Mouse (Mus musculus) hindbrain, embryonic 16.5 days (tissue): ENCODE results near the gene Mettl9. TPM values are rescaled to one million over a fixed set of nuclear protein-coding genes. Genes with fewer than 3 reads are reported as not detected.

ENCODE experiments used
- ATAC-seq: fragments of 200-750 bp; cut with Nextera tagmentation; 2 replicates; pipeline ENCODE4 v1.8.0; 2017; ENCODE audit warnings: moderate TSS enrichment, moderate library complexity
- H3K27ac ChIP-seq: fragments of 300-500 bp; sonication (generic); 2 replicates; pipeline ENCODE4 v1.5.1; 2014; ENCODE audit warnings: low read depth, mild to moderate bottlenecking, control low read depth, low read length, moderate library complexity
- H3K27me3 ChIP-seq: fragments of 300-500 bp; sonication (generic); replicated peaks from 2 replicates; pipeline ENCODE4 v1.6.1; 2014; ENCODE audit warnings: low read length; ENCODE audit not compliant: control insufficient read depth, insufficient read depth
- H3K36me3 ChIP-seq: fragments of 300-500 bp; sonication (generic); 2 replicates; pipeline ENCODE4 v1.6.1; 2014; ENCODE audit warnings: mild to moderate bottlenecking, low read length, moderate library complexity, mixed read lengths; ENCODE audit not compliant: control insufficient read depth, insufficient read depth
- H3K4me1 ChIP-seq: fragments of 300-500 bp; sonication (generic); 2 replicates; pipeline ENCODE4 v1.6.1; 2014; ENCODE audit warnings: low read depth, low read length; ENCODE audit not compliant: control insufficient read depth, insufficient read depth
- H3K4me2 ChIP-seq: fragments of 300-500 bp; sonication (generic); 2 replicates; pipeline ENCODE4 v1.6.1; 2014; ENCODE audit warnings: mild to moderate bottlenecking, low read length, control low read depth, moderate library complexity
- H3K4me3 ChIP-seq: fragments of 300-500 bp; sonication (generic); 2 replicates; pipeline ENCODE4 v1.5.1; 2014; ENCODE audit warnings: mild to moderate bottlenecking, low read length, control low read depth, moderate library complexity
- H3K9ac ChIP-seq: fragments of 300-500 bp; sonication (generic); 2 replicates; pipeline ENCODE4 v1.6.1; 2014; ENCODE audit warnings: low read depth, mild to moderate bottlenecking, control low read depth, low read length, moderate library complexity
- H3K9me3 ChIP-seq: fragments of 300-500 bp; sonication (generic); 2 replicates; pipeline ENCODE4 v1.6.1; 2014; ENCODE audit warnings: mild to moderate bottlenecking, low read length, moderate library complexity; ENCODE audit not compliant: control insufficient read depth
- WGBS: fragments of 180-500 bp; shearing (Covaris S2); extraction: QIAGEN DNeasy Blood & Tissue Kit; methylation state at CpG from one replicate; pipeline ENCODE4 v1.1.7; 2014; 5-methylcytosine and 5-hydroxymethylcytosine counted together
- polyA plus RNA-seq: library from polyadenylated mRNA; unstranded; fragments of >200 nt; fragmentation: Nextera tagmentation; extraction: Ambion mirVana; gene quantifications from 2 replicates; pipeline ENCODE4 v1.2.1, GENCODE M21; 2015

Gene Mettl9
- polyA plus RNA-seq, 1 experiment from 2014 or later, result 175 TPM

DNA sequence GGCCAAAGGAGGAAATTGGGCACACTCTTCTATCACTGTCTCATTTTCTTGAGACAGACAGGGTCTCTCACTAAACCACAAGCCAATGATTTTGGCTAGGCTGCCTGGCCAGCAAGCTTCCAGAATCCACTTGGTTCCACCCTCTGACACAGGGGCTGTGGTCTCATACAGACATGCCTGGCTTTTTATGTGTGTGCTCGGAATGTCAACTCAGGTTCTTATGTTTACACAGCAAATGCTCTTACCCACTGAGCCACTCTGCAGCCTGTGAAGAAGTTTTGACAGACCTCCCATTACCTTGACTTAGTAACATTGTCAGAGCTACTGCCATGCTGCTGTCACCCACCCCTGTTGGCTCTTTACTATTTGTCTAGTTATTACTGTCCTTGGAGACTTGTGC is 7.7 kb downstream of the Mettl9 start:
- Histone ChIP-seq H3K4me2 (no peak overlapping the region), H3K9me3 (no peaks in the 10 kb centered on the region), H3K4me3 (no peak overlapping the region), H3K36me3 (no peaks in the 10 kb centered on the region), H3K27ac (no peak overlapping the region), H3K27me3 (no peaks in the 10 kb centered on the region), H3K9ac (no peak overlapping the region), H3K4me1 (peaks cover 10% of the 10 kb centered on the region)
- 80% methylated on average over 1 of the region's 1 CpGs for WGBS
- ATAC-seq, result no peak

- H3K27me3 ChIP-seq, result no peaks in the 10 kb centered on the region
- H3K27ac ChIP-seq, result no peak overlapping the region
- H3K9me3 ChIP-seq, result no peaks in the 10 kb centered on the region
- H3K4me1 ChIP-seq, result peaks cover 2% of the 10 kb centered on the region; the same call in 1 of the 2 replicates
- whole genome bisulfite sequencing, result 95% methylated on average over 3 of the region's 3 CpGs
- H3K36me3 ChIP-seq, result no peaks in the 10 kb centered on the region
- no peak overlapping the region for H3K4me2 ChIP-seq
- H3K9ac ChIP-seq, result no peak overlapping the region
- ATAC-seq, result no peak
- H3K4me3 ChIP-seq, result no peak overlapping the region
These were observed 8.8 kb downstream of the Mettl9 start for GRCm38 (mm10) chr7:121043004-121043403.

DNA sequence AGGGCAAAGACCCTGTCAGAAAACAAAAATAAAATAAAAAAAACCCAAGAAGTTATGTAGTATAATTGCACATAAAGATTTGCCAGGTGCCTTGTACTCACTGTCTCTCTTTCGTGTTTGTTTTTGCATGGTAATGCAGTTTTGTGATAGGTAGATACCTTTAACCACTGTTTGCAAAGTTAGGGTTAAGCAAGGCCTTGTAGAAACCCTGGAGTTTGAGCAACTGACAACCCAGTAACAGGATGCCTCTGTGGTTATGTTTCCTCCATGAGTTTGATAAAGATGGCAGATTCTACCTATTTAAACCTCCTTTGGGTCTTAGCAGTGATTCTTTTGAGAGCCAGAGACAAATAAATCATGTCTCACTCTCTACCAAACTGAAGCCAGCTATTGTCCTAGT is 9.3 kb downstream of the Mettl9 start:
- H3K9ac ChIP-seq, result no peak overlapping the region
- H3K36me3 ChIP-seq, result no peaks in the 10 kb centered on the region
- 100% methylated on average over 1 of the region's 1 CpGs for WGBS
- H3K4me3 ChIP-seq, result no peak overlapping the region
- H3K9me3 ChIP-seq, result no peaks in the 10 kb centered on the region
- no peak for ATAC-seq
- no peaks in the 10 kb centered on the region for H3K27me3 ChIP-seq
- H3K27ac ChIP-seq, result no peak overlapping the region
- H3K4me2 ChIP-seq, result no peak overlapping the region
- H3K4me1 ChIP-seq, result no peaks in the 10 kb centered on the region; the same call in 1 of the 2 replicates

- no peak overlapping the region for H3K4me3 ChIP-seq
- H3K4me2 ChIP-seq, result no peak overlapping the region
- 83% methylated on average over 1 of the region's 1 CpGs for WGBS
- no peaks in the 10 kb centered on the region for H3K36me3 ChIP-seq
- no peaks in the 10 kb centered on the region for H3K27me3 ChIP-seq
- ATAC-seq, result no peak
- H3K9ac ChIP-seq, result no peak overlapping the region
- no peaks in the 10 kb centered on the region for H3K9me3 ChIP-seq
- no peak overlapping the region for H3K27ac ChIP-seq
- H3K4me1 ChIP-seq, result no peaks in the 10 kb centered on the region; the same call in 1 of the 2 replicates
These were observed 10.0 kb downstream of the Mettl9 start for GRCm38 (mm10) chr7:121044251-121044650.

GRCm38 (mm10) chr7:121045671-121046453 is 11.6 kb downstream of the Mettl9 start:
- no peak for ATAC-seq
- Histone ChIP-seq H3K27ac (no peak overlapping the region), H3K27me3 (no peaks in the 10 kb centered on the region), H3K36me3 (no peaks in the 10 kb centered on the region), H3K4me1 (no peaks in the 10 kb centered on the region; the same call in 1 of the 2 replicates), H3K9me3 (no peaks in the 10 kb centered on the region), H3K4me3 (no peak overlapping the region), H3K9ac (no peak overlapping the region), H3K4me2 (no peak overlapping the region)
- WGBS, result 92% methylated on average over 6 of the region's 6 CpGs

- H3K9ac ChIP-seq, result no peak overlapping the region
- ATAC-seq, result no peak
- no peaks in the 10 kb centered on the region for H3K27me3 ChIP-seq
- no peak overlapping the region for H3K4me2 ChIP-seq
- no peaks in the 10 kb centered on the region; the same call in 1 of the 2 replicates for H3K4me1 ChIP-seq
- H3K36me3 ChIP-seq, result no peaks in the 10 kb centered on the region; the same call in 1 of the 2 replicates
- H3K27ac ChIP-seq, result no peak overlapping the region
- H3K4me3 ChIP-seq, result no peak overlapping the region
- 96% methylated on average over 2 of the region's 2 CpGs for WGBS
- no peaks in the 10 kb centered on the region for H3K9me3 ChIP-seq
These were observed 13.4 kb downstream of the Mettl9 start for GRCm38 (mm10) chr7:121047624-121048023.

DNA sequence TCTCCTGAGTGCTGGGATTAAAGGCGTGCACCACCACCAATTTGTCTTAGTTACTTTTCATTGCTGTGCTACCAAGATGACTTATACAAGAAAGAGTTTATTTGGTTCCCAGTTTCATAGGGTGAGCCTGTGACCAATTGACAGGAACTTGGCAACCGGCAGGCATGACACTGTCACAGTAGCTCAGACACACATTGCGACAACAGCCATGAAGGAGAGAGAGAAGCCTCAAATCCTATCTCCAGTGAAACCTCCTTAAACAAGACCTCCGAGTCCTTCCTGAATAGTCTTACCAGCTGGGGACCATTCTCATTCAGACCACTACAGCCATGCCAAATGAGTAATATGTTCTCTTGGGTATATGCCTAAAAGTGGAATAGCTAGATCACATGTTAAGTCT is 18.8 kb downstream of the Mettl9 start:
- no peaks in the 10 kb centered on the region for H3K9me3 ChIP-seq
- WGBS, result 76% methylated on average over 4 of the region's 4 CpGs
- no peaks in the 10 kb centered on the region for H3K27me3 ChIP-seq
- H3K4me3 ChIP-seq, result no peak overlapping the region
- peaks cover 10% of the 10 kb centered on the region for H3K36me3 ChIP-seq
- no peak overlapping the region for H3K4me2 ChIP-seq
- no peak for ATAC-seq
- no peaks in the 10 kb centered on the region for H3K4me1 ChIP-seq
- no peak overlapping the region for H3K9ac ChIP-seq
- H3K27ac ChIP-seq, result no peak overlapping the region

GRCm38 (mm10) chr7:121059477-121060218 is 25.4 kb downstream of the Mettl9 start:
- ATAC-seq, result no peak
- Histone ChIP-seq H3K4me2 (no peak overlapping the region), H3K27me3 (no peaks in the 10 kb centered on the region), H3K27ac (no peak overlapping the region), H3K9me3 (no peaks in the 10 kb centered on the region), H3K9ac (no peak overlapping the region), H3K36me3 (peaks cover 8% of the 10 kb centered on the region), H3K4me1 (no peaks in the 10 kb centered on the region; the same call in 1 of the 2 replicates), H3K4me3 (no peak overlapping the region)
- 47% methylated on average over 6 of the region's 6 CpGs for WGBS

DNA sequence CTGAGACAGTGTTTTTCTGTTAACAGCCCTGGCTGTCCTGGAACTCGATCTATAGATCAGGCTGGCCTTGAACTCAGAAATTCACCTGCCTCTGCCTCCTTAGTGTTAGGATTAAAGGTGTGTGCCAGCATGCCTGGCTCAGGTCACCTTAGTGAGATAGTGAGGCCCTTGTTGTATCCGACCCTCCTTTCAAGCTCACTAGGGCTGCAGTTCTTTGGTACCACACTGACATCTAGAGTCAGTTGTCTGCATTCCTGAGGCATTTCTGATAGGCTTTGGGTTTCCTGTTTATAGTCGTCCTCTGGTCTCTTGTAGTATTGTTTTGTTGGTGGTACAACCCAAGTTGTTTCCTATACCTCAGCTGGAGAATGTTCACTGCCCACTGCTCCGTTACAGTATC is 30.1 kb downstream of the Mettl9 start:
- ATAC-seq, result peak; percentile 68; the same call in 1 of the 2 replicates
- Histone ChIP-seq H3K9me3 (no peaks in the 10 kb centered on the region), H3K27ac (no peak overlapping the region), H3K4me3 (no peak overlapping the region), H3K4me2 (no peak overlapping the region), H3K4me1 (no peaks in the 10 kb centered on the region; the same call in 1 of the 2 replicates), H3K9ac (no peak overlapping the region), H3K27me3 (no peaks in the 10 kb centered on the region), H3K36me3 (no peaks in the 10 kb centered on the region)
- WGBS, result 63% methylated on average over 4 of the region's 4 CpGs
